Mouse (Mus musculus) midbrain, embryonic 10.5 days (tissue): ENCODE measurements around the gene Epha4. TPM values are rescaled to one million over a fixed set of nuclear protein-coding genes. Genes with fewer than 3 reads are reported as not detected.

Experiments
- DNase-seq: peaks from one replicate; pipeline ENCODE4 v3.0.0-alpha.2; 2017; ENCODE audit warnings: low spot score
- H3K27ac ChIP-seq: fragments of 300-500 bp; sonication (generic); replicated peaks from 2 replicates; pipeline ENCODE4 v1.5.1; 2016; ENCODE audit warnings: mild to moderate bottlenecking
- H3K27me3 ChIP-seq: fragments of 300-500 bp; sonication (generic); 2 replicates; pipeline ENCODE4 v1.6.1; 2016; ENCODE audit warnings: low read depth, mild to moderate bottlenecking; ENCODE audit not compliant: poor library complexity, severe bottlenecking
- H3K36me3 ChIP-seq: fragments of 300-500 bp; sonication (generic); 2 replicates; pipeline ENCODE4 v1.6.1; 2016; ENCODE audit warnings: mild to moderate bottlenecking, moderate library complexity
- H3K4me1 ChIP-seq: fragments of 300-500 bp; sonication (generic); 2 replicates; pipeline ENCODE4 v1.6.1; 2016
- H3K4me3 ChIP-seq: fragments of 300-500 bp; sonication (generic); 2 replicates; pipeline ENCODE4 v1.5.1; 2016; ENCODE audit warnings: mild to moderate bottlenecking, moderate library complexity
- H3K9me3 ChIP-seq: fragments of 300-500 bp; sonication (generic); replicated peaks from 2 replicates; pipeline ENCODE4 v1.6.1; 2016; ENCODE audit warnings: mild to moderate bottlenecking
- WGBS: fragments of 180-500 bp; shearing (Covaris S2); methylation state at CpG from one replicate; pipeline ENCODE4 v1.1.7; 2016; 5-methylcytosine and 5-hydroxymethylcytosine counted together
- polyA plus RNA-seq: library from polyadenylated mRNA; unstranded; fragments of >200 nt; fragmentation: Nextera tagmentation; extraction: Ambion mirVana; gene quantifications from 2 replicates; pipeline ENCODE4 v1.2.1, GENCODE M21; 2016

The Epha4 gene
- polyA plus RNA-seq, 1 experiment from 2014 or later: 17.1 TPM

DNA sequence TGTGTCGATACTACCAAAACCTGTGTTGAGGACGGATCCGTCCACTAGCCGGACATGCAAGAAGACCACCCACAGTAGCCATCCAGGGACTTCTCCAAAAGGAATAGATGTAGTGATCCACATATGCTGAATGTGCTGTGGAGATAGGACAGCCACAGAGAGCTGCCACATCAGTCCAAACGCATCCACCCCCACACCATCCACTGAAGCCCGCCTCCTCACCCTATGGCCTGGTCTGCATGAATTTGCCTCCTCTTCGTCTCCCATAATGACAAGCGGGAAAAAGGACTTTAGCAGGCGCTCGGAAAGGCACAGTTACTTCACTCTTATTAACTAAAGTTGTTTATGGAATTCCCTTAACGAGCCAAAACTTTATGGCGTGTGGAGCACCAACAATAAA is 68.5 kb downstream of the Epha4 start:
- 88% methylated on average over 12 of the region's 12 CpGs for WGBS
- Histone ChIP-seq H3K27ac (no peak overlapping the region), H3K36me3 (peaks cover 26% of the 10 kb centered on the region), H3K4me1 (peaks cover 12% of the 10 kb centered on the region), H3K4me3 (no peak overlapping the region), H3K9me3 (no peaks in the 10 kb centered on the region), H3K27me3 (peaks cover 41% of the 10 kb centered on the region)
- no peak for DNase-seq

DNA sequence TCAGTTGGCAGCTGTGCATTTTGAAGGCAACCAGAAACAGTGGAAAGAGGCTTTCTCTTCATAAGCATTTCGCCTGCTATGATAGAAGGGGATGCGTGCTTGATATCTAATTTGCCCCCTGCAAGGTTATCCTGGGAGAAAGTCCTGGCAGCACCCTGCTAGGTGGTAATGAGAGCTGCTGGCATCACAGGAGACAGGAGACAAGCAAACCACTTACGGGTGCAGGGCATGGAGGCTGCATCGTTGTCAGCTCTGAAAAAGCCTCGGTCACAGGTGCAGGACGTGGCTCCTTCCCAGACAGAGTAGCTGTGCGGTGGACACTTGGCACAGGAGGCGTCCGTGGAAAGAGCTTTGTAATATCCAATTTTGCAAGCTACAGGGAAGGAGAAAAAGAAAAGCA is 70.2 kb downstream of the Epha4 start:
- DNase-seq: no peak
- 85% methylated on average over 9 of the region's 9 CpGs for WGBS
- H3K4me3 ChIP-seq: no peak overlapping the region

DNA sequence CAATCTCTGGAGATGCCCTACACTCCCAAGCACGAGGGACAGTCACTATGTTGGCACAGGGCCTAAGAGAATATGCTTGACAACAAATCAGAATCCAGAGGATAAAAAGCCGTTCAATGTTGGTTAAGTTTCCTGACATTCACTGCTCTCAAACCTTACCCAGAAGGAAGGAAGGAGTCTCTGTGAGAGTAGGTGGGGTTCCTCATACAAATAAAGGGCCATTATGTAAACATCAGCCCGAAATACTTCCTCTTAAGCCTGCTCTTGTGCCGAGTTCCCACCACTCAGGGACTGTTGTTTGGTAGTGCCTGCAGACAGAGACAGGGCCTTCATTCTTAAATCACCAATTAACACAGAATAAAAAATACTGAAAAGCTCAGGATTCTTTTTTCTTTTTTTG is 72.9 kb downstream of the Epha4 start:
- peaks cover 76% of the 10 kb centered on the region for H3K27me3 ChIP-seq
- H3K27ac ChIP-seq: no peak overlapping the region
- no peak overlapping the region for H3K4me3 ChIP-seq
- DNase-seq: no peak
- H3K4me1 ChIP-seq: peaks cover 27% of the 10 kb centered on the region
- H3K36me3 ChIP-seq: peaks cover 28% of the 10 kb centered on the region
- no peaks in the 10 kb centered on the region for H3K9me3 ChIP-seq
- 8% methylated on average over 4 of the region's 4 CpGs for WGBS

More for the DNA sequence above, 70.2 kb downstream of the Epha4 start:
- Histone ChIP-seq H3K27me3 (peaks cover 53% of the 10 kb centered on the region), H3K36me3 (peaks cover 26% of the 10 kb centered on the region), H3K4me1 (peaks cover 24% of the 10 kb centered on the region), H3K27ac (no peak overlapping the region), H3K9me3 (no peaks in the 10 kb centered on the region)

DNA sequence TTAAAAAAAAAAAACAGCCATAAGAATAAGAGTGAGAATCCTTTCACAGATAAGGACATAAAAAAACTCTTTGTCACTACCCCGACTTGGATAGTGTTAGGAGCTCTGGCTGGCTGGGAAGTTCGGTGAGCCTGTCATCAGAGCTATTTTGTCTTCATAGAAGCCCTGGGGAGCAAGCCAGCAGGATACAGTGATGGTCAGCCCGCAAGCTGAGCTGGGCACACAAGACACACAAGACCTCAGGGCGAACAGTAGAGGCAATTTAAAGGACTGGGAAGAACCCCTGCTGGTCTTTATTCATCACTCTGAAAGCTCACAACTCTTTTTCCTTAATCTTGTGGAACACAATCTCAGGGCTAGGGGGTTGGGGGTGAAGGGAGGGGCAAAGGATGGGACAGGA is 73.5 kb downstream of the Epha4 start:
- Histone ChIP-seq H3K4me1 (peaks cover 25% of the 10 kb centered on the region), H3K36me3 (peaks cover 28% of the 10 kb centered on the region), H3K4me3 (no peak overlapping the region), H3K27ac (no peak overlapping the region), H3K9me3 (no peaks in the 10 kb centered on the region), H3K27me3 (peaks cover 81% of the 10 kb centered on the region)
- WGBS: 4% methylated on average over 4 of the region's 4 CpGs
- DNase-seq: no peak

DNA sequence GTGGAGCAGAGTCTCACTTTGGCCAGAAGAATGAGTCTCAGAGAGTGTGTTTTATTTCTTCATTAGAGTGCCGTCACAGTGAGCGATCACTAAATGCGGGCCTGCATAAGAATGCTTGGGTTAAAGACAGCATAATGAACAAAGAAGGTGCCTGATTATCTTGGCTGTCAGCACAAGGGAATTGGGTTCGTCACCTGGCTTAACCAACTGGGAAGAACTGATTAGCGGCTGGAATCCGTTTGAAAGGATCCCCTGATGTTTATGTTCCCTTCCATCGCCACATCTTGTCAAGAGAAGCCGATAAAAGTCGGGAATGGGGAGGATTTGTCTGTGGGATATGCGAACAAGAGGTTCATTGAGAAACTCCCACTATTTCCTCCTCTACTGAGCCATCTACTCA is 74.4 kb downstream of the Epha4 start:
- H3K9me3 ChIP-seq: no peaks in the 10 kb centered on the region
- WGBS: 7% methylated on average over 10 of the region's 10 CpGs
- peaks cover 32% of the 10 kb centered on the region for H3K4me1 ChIP-seq
- H3K27me3 ChIP-seq: peaks cover 86% of the 10 kb centered on the region
- no peak for DNase-seq
- H3K4me3 ChIP-seq: no peak overlapping the region
- peaks cover 28% of the 10 kb centered on the region for H3K36me3 ChIP-seq
- H3K27ac ChIP-seq: no peak overlapping the region

DNA sequence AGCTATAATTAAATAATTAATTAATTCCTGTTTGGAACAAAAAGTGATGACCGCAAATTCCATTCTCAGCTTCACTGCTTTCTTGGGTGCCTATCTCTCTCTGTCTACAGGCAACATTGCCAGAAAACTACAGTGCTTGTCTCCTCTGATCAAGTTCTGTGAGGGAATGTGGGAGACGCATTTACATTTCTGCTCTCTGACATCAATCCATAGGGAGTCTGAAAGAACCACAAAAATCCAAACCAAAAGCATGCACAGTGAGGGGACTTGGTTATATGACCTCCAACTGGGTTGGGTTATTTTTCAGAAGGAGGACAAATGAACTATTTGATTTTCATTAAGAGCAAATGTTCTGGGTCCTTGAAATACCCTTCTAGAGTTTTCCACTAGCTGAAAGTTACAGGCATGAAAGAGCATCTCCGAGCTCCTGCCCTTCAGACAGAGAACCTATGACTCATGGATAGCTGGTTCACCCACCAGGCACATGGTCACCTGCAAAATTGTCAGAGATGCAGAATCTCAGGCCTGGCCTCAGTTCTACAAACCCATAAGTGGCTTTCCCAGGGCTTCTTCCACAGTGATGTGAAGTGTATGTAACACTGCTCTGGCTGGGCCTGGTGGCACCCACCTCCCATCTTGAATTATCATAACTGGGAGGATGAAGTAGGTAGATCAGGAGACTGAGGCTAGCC is 75.4 kb downstream of the Epha4 start:
- H3K27me3 ChIP-seq: peaks cover 80% of the 10 kb centered on the region
- peaks cover 22% of the 10 kb centered on the region for H3K36me3 ChIP-seq
- no peak for DNase-seq
- H3K9me3 ChIP-seq: no peaks in the 10 kb centered on the region
- peaks cover 42% of the 10 kb centered on the region for H3K4me1 ChIP-seq
- no peak overlapping the region for H3K27ac ChIP-seq
- no peak overlapping the region for H3K4me3 ChIP-seq
- WGBS: 91% methylated on average over 3 of the region's 3 CpGs

DNA sequence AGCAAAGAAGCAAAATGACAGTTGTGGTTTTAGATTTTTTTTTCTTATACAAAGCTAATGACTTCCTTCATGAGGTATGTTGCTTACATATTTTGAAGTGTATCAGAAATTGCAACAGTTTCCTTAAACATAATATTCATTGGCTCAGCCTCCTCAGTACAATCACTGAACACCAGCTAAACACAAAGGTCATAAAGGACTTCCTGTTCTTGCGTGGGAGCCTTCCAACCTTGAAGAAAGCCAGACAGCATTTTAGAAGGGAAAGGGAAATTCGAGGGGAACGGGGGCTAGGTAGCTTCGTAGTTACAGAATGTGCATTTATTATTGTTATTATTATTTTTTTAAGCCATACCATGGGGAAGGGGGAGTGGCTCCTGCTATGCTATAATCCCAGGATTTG is 76.2 kb downstream of the Epha4 start:
- H3K27ac ChIP-seq: no peak overlapping the region
- H3K9me3 ChIP-seq: no peaks in the 10 kb centered on the region
- 88% methylated on average over 4 of the region's 4 CpGs for WGBS
- peaks cover 13% of the 10 kb centered on the region for H3K36me3 ChIP-seq
- H3K4me1 ChIP-seq: peaks cover 42% of the 10 kb centered on the region
- no peak for DNase-seq
- H3K27me3 ChIP-seq: peaks cover 71% of the 10 kb centered on the region
- no peak overlapping the region for H3K4me3 ChIP-seq

DNA sequence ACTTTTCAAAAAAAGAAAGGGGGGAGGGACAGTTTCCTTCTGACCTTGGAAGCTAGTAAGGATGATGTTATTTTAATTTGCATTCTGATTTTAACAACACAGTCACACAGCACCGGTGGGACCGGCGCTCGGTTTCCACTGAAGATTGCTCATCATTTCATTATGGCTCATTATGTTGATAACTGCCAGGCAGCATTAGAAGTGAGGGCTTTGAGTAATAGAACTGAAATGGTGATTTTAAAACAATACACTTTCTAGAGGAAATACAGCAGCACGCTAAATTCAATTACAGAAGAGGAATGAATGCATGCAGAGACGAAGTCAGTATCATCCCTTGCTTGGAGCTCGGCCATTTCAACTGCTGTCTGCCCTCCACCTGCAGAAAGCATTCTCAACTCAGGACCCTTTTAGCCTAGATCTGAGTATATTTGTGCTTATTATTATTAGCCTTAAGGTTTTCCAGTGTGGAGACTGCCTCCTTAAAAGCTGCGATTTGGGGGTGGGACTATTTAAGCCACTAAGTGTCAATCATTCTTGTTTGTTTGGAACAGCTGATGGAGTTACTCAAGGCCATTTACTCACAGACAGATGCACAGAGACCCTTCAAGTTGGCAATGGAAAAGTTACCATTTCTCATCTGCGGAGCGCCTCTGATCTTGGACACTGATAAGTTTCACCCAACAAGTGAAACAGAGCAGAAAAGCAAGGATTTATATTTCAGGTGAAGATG is 76.8 kb downstream of the Epha4 start:
- Histone ChIP-seq H3K4me1 (peaks cover 42% of the 10 kb centered on the region), H3K4me3 (no peak overlapping the region), H3K27ac (no peak overlapping the region), H3K9me3 (no peaks in the 10 kb centered on the region), H3K36me3 (peaks cover 7% of the 10 kb centered on the region), H3K27me3 (peaks cover 66% of the 10 kb centered on the region)
- DNase-seq: no peak
- 91% methylated on average over 10 of the region's 10 CpGs for WGBS

DNA sequence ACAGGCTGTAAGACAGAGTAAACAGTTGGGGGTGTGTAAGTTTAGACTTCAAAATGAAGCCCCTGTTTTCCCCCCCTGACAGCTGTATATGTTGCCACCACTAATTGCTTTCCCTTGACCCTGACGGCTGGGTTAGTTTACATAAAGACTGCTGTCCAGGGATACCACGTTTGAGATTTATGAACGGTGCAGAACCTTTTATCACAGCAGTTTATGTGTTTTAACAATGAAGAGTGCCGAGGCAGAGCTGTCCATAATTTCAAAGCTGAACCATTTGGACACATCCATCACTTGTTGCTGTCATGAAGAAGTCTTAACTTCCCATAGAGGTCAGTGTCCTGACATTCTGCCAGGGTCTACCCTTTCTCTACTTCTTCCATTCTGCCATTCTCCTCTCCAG is 79.8 kb downstream of the Epha4 start:
- H3K36me3 ChIP-seq: 0 out of 2 replicates have a peak, but pooled peaks cover 3% of the 10 kb centered on the region
- H3K27ac ChIP-seq: no peak overlapping the region
- no peak for DNase-seq
- WGBS: 40% methylated on average over 4 of the region's 4 CpGs
- H3K4me3 ChIP-seq: no peak overlapping the region
- H3K27me3 ChIP-seq: peaks cover 48% of the 10 kb centered on the region
- H3K9me3 ChIP-seq: no peaks in the 10 kb centered on the region
- H3K4me1 ChIP-seq: peaks cover 21% of the 10 kb centered on the region

DNA sequence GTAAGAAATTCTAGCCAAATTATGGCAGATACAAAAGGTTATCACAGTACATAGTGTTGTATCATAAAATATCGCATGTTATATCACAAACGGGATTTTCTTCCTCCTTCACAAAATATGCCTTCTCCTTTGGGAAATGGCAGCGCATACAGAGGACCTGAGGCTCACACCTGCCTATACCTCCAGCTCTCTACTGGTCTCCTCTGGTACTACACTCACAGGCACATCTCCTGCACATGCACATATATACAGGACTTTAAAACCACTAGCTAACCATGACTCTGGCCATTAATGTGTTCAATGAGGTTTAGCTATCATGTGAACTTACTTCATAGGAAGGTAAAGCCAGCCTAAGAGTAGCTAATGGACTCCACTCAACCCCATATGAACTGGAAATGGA is 81.7 kb downstream of the Epha4 start:
- no peaks in the 10 kb centered on the region for H3K9me3 ChIP-seq
- peaks cover 33% of the 10 kb centered on the region for H3K27me3 ChIP-seq
- H3K27ac ChIP-seq: no peak overlapping the region
- H3K4me1 ChIP-seq: peaks cover 21% of the 10 kb centered on the region
- no peak for DNase-seq
- WGBS: 98% methylated on average over 3 of the region's 3 CpGs
- no peak overlapping the region for H3K4me3 ChIP-seq
- H3K36me3 ChIP-seq: 0 out of 2 replicates have a peak, but pooled peaks cover 3% of the 10 kb centered on the region

DNA sequence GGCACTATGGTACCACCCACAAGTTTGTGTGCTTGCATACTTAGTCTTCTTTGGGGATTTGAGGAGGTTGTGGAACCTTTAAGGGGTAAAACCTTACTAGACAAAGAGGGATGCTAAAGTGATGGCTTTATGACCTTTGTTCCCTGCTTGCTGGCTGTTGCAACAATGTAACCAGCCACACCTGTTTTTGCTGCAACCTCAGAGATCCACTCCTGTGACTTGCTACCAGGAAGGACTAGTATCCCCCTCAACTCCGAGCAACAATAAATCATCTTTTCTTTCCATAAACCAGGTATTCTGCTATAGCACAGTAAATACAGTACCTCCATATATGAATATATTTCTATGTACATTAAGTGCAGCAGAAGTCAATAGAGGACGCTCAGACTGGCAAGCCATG is 82.4 kb downstream of the Epha4 start:
- Histone ChIP-seq H3K9me3 (no peaks in the 10 kb centered on the region), H3K4me1 (peaks cover 18% of the 10 kb centered on the region), H3K27ac (no peak overlapping the region), H3K4me3 (no peak overlapping the region), H3K27me3 (peaks cover 26% of the 10 kb centered on the region), H3K36me3 (no peaks in the 10 kb centered on the region)
- DNase-seq: no peak
- 94% methylated on average over 2 of the region's 2 CpGs for WGBS

DNA sequence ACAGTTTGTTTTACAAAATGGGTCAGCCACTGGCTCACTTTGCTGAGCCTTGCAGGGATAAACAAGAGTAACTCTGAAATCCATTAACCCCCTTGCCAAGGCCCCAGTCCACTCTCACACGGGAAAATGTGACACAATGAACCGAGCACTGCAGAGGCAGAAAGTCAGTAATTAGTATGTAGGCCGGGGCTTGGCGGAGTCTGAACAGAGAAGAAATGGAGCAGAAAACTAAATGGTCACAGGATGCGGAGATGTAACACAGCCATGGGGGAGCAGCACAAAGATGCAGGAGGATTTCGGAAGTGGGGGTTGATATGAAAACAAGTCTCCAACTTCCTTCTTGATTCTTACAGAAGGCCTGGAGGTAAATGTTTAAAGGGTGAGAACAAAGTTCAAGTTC is 85.7 kb downstream of the Epha4 start:
- Histone ChIP-seq H3K4me3 (no peak overlapping the region), H3K4me1 (no peaks in the 10 kb centered on the region), H3K27me3 (0 out of 2 replicates have a peak, but pooled peaks cover 6% of the 10 kb centered on the region), H3K9me3 (no peaks in the 10 kb centered on the region), H3K27ac (no peak overlapping the region), H3K36me3 (peaks cover 30% of the 10 kb centered on the region)
- DNase-seq: no peak
- WGBS: 83% methylated on average over 6 of the region's 6 CpGs

DNA sequence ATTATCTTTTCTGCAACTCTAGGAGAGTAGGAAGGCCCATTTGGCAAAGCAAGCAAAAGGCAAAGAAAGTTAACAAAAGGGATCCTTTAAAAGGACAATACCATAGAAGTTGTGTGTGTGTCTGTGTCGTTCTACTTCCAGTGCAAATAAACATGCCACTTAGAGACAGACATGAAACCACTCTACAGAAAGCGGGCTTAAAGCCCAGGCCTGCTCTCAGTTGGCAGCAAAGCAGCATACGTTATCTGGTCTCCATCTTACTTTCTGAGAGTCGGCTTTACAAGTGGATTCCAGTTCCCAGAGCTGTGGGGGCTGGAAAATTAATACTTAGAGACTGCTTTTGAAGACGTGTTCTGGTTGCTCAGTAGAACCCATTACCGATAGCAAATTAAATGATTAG is 87.9 kb downstream of the Epha4 start:
- H3K4me3 ChIP-seq: no peak overlapping the region
- no peak overlapping the region for H3K27ac ChIP-seq
- H3K9me3 ChIP-seq: no peaks in the 10 kb centered on the region
- WGBS: 84% methylated on average over 6 of the region's 6 CpGs
- H3K27me3 ChIP-seq: no peaks in the 10 kb centered on the region
- DNase-seq: no peak
- H3K36me3 ChIP-seq: peaks cover 35% of the 10 kb centered on the region
- H3K4me1 ChIP-seq: no peaks in the 10 kb centered on the region; the same call in 1 of the 2 replicates
